In the genomic region with DNA sequence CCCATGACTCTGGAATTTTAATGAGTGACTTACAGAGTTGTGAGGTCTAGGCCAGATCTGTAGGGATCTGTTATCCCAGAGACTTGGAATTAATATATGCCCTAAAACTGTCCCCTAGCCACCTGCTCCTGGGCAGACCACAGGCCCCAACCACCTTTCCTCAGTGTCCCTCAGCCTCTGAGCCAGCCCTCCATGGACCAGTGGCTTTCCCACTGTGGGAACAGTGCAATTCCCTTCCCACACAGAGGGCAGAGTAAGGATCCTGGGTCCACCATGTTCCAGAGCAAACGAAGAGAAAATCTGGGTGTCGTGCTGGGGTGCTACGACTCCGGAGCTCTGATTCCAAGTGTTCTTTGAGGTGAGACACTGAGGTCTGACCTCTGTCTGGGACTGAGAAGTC, we compare ENCODE assay signal across 22 mouse cellular contexts.
"Had no signal": no experiment of that assay in that cellular context is flagged by ENCODE, and none has a peak within 500 bp of the region (broad histone marks: within the 10 kb centered on the region; RNA-seq: fewer than 3 reads in every experiment).

No protein-coding gene starts in this region.

- H3K9me3 ChIP-seq: heart, embryonic 12.5 days; hindbrain, embryonic 13.5 days; hindbrain, embryonic 15.5 days; kidney, embryonic 15.5 days; limb, embryonic 13.5 days; limb, embryonic 15.5 days had no signal

- H3K27ac ChIP-seq: hindbrain, embryonic 13.5 days; hindbrain, embryonic 15.5 days; hindbrain, postnatal 0 days; kidney, embryonic 15.5 days; kidney, postnatal 0 days; limb, embryonic 15.5 days had no signal

- DNase-seq: forebrain, postnatal 0 days; gastrocnemius, postnatal 14 days; gastrocnemius, postnatal 36 days; heart, adult 18-20 months; heart, postnatal 10 days; kidney, adult 11 months; kidney, adult 2 months; kidney, adult 9 months; kidney, postnatal 14 days; kidney, postnatal 36 days; layer of hippocampus, adult 9-11 months; layer of hippocampus, postnatal 36 days; left cerebral cortex, postnatal 4 days had no signal

- H3K4me2 ChIP-seq: heart, embryonic 12.5 days; hindbrain, embryonic 13.5 days; hindbrain, embryonic 15.5 days; kidney, embryonic 15.5 days; limb, embryonic 13.5 days; limb, embryonic 15.5 days had no signal

- H3K36me3 ChIP-seq: heart, embryonic 12.5 days; hindbrain, embryonic 13.5 days; hindbrain, embryonic 15.5 days; kidney, embryonic 15.5 days; limb, embryonic 13.5 days; limb, embryonic 15.5 days had no signal

- H3K4me3 ChIP-seq: heart, embryonic 12.5 days; hindbrain, embryonic 13.5 days; hindbrain, embryonic 15.5 days; kidney, embryonic 15.5 days; limb, embryonic 13.5 days; limb, embryonic 15.5 days had no signal

- H3K4me1 ChIP-seq: hindbrain, embryonic 15.5 days had no signal

- H3K9ac ChIP-seq: forebrain, postnatal 0 days; heart, embryonic 12.5 days; hindbrain, embryonic 13.5 days; hindbrain, embryonic 15.5 days; kidney, embryonic 15.5 days; limb, embryonic 13.5 days; limb, embryonic 15.5 days had no signal

- H3K27me3 ChIP-seq: hindbrain, embryonic 15.5 days had no signal

- ATAC-seq: forebrain, postnatal 0 days; hindbrain, postnatal 0 days; intestine, embryonic 16.5 days had no signal
